Mouse (Mus musculus) neutrophil, adult 5-6 weeks (primary cell): ENCODE measurements at regions not wholly inside any gene's neighbourhood (a gene's known extent, or its start where the extent isn't known, plus 50 kb on each side); places are given as distances from the start of the nearest gene placed in this dataset.

Source experiments
- ATAC-seq: fragments of 151-379, 151-347 bp; 2 replicates; pipeline ENCODE4 v1.8.0; 2017; ENCODE audit warnings: mild to moderate bottlenecking, moderate TSS enrichment; ENCODE audit not compliant: insufficient number of reproducible peaks, poor library complexity, low FRiP score, severe bottlenecking; ENCODE audit errors: extremely low read depth

DNA sequence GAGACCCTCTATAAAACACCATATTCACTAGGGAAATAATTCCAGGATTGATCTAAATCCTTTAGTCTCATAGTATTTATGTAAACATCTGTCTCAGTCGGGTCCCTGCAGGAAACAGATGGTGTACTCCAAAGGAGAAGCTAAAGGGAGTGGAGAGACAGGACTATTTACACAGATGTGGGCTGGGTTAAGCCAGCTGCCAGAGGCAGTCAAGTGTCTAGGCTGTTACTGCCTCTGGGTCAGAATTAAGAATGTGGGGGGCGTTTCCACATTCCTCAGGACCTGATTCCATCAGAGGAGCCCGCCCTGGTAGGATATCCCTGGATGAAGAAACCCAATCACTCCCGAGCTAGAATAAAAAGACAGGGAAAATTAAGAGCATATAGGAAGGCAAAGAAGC, 380.2 kb upstream of the Auts2 start:
- no peak for ATAC-seq

DNA sequence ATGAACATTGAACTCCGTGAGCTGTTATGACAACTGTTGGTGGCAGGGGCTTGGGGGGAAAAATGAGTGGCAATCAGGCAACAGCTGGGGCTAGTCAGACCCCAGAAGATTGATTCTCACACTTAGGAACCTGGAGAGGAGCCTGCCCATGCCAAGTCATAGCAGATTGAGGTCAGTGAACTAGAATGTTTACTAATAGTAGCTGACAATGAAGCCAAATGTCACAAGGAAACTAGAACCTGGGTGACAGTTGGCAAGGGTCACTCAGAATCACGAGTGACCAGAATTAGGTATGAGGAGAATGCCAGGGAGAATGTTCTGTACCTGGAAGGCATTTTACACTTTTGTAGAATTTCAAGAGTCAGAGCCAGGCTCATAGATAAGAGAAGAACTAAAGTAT, 365.9 kb upstream of the Auts2 start:
- ATAC-seq: no peak

DNA sequence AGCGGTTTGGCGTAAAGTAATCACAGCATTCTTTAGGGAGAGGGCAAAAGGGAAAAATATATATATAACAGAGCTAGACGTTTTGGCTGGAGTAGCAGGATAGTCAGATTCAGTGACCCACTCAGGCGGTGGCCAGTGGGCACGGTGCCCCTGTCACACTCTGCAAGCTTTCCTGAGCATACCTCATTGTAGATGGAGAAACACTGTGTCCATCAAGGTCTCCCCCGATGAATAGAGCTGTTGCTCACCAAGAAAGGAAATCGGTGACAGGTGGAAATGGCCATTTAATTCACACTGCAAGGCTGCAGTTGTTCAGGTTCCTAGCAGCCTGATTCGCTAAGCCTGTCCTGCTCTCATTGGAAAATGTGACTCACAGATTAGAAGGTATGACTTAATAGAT, 365.1 kb upstream of the Auts2 start:
- ATAC-seq: no peak

DNA sequence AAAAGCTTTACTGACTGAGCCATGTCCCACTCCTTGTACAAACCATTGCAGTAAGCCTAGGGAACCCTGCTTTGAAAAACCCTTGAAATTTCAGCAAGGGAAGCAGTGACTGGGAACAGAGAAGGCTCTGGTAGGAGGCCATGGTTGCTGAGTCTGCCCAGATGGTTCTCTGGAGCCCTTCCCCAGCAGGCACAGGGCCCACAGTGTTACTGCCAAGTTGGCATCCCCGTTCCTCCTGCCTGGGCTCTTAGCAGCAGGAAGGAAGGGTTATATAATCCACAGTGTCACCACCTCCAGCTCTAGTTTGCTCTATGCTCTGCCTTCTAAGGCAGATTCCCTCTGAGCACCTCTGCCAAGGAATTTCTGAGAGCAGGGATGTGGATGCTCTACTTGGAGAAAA, 349.4 kb upstream of the Auts2 start:
- ATAC-seq: no peak

DNA sequence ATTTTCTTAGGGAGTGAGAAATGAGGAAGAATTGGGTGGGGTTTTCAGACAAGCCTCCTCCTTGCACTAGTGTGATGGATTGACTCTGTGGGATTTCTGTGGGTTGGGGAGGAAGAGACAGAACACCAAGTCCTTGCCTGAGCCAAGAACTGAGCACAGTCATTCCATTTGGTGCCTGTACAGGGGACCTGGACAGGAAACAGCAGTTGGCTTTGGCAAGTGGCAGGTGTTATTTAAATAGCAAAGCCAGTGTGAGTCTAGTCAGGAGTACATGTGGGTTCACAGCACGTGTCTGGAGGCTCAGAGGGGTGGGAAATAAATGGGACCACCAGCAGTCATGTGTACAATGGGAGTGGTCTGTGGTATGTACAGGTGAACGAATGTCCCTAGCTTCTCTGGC, 341.0 kb upstream of the Auts2 start:
- no peak for ATAC-seq

DNA sequence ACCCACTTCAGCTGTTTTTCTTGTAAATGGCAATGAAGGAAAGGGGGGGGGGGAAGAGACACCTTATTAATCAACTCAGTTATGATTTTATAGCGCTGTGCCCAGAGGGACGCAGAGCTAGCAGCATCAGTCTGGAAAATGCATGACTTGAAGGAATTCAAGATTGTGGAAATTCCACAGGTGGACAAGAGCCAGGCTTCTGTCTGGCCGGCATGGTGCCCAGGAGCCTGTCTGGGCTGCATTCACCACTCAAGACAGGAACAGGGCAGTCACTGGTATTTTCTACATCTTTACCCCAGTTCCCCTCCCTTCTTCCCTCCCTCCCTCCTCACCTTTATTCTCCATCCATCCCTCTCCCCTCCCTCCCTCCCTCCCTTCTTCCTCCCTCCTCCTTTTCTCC, 339.1 kb upstream of the Auts2 start:
- ATAC-seq: no peak

DNA sequence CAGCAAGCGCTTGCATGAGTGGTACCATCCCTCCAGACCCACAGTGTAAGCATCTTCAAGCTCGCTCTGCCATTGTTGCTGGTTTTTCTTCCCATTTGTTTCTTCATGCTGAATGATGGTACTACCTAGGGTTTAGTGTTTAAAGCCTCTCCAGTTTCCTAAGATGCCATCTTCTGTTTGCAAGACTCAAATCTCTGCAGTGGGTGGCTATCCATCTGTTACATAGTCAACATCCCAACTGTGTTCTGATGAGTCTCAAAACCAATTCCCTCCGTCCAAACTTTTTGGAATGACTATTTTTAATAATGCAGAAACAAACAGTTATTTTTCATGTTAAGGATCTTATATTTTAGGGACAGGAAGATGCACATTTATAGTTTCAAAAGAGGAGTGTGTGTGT, 338.0 kb upstream of the Auts2 start:
- ATAC-seq: no peak

DNA sequence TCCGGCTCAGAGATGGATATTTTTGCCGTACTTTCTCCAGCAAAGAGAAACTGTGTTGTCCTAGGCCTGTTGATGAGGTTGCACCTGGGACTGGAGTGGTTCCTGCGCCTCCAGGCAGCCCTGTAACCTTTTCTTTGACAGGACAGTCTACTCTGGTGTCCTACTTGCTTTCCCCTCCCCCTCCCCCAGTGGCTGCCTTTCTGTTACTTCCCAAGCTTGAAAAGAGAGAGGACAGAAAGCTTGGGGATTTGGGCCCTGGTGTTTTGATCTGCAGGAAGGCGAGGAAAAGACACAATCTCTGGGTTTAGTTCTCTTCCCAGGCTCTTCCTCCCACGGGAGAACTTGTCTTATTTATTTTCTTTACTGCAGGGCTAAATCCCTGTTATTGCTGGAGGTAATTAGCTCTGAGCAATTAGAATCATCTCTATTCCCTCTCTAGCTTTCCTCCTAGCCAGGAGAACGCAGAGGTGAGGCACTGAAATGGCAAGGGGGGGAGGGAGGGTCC, 333.2 kb upstream of the Auts2 start:
- no peak for ATAC-seq

DNA sequence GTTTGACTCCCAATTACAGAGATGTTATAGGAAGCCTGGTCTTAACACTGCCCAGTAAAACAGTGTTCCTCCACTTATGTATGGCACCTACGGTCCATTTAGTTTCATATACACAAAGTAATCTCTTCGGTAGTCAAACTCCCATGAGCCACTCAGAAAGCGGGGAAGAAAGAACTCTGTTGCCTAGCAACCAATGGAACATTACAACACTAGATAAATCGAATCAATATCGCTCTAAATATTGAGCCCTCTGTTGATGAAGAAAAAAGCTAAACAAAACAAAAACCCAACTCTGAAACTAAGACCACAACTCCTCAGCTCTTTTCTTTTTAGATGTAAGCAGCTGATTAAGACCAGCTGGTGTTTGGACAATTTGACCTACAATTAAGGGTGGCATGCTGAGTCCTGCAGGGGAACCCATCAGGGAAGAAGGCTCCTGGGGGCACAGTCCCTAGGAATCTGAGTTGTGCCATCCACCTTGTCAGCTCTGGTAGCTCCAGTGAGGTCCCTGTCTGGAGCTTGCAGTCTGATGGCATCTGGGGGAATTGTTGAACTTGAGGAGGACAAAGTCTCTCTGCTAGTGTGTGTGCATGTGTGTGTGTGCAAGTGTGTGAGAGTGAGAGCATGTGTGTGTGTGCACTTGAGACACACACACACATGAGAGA, 315.8 kb upstream of the Auts2 start:
- no peak for ATAC-seq

DNA sequence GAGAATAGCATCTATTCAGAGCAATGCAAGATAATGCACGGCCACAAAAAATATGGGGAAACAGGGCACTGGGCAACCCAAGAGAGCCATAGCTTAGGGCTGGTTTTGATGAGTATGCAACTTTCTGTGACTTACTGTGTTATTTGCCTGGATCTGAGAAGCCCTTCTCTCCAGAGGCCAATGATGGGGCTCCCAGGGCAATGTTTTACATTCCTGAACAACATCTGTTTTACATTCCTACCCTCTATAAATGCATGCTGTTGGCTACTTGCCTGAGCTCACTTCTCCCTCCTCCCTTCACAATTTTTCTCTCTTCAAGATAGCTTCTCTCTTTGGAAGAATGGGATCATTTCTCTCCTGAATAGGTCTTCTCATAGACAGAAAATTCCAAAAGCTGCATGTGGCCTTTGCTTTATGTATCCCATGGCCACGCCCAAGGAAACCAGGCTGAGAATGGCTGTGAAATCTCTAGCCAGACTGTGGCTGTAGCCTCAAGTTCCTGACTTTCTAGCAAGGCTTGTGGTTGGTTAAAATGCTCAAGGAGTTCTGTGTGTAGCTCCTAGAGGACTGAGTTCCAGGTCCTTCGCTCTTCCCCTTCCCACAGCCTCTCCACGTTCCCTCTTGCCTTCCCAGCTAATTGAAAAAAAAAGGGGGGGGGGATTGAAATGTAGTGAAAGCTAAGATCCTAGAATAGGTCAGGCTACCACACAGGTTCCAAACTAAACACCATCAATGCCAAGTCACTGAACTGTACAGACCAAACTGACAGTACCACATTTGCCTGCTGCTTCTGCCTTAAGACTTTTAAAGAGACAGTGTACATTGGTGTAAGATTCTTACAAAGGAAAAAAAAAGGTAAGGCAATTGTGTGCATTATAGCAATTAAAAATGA, 312.7 kb upstream of the Auts2 start:
- no peak for ATAC-seq

DNA sequence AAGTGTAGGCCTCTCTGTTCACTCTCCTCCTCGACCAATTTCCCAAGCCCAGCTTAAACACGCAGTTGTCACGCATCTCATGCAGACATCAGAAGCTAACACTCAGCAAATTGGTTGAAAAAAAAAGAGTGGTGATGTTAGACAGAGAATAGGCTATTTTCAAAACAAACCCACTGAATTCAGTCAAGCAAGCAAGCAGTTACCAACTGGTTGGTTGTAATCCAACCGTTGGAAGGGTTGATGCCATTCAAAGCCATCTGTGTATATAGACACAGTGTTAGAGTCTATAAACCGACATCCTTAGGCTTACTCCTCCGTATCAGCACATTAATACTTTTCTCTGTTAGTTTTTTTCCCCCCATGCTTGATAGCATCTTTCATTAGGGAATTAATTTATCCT, 307.6 kb upstream of the Auts2 start:
- ATAC-seq: no peak

DNA sequence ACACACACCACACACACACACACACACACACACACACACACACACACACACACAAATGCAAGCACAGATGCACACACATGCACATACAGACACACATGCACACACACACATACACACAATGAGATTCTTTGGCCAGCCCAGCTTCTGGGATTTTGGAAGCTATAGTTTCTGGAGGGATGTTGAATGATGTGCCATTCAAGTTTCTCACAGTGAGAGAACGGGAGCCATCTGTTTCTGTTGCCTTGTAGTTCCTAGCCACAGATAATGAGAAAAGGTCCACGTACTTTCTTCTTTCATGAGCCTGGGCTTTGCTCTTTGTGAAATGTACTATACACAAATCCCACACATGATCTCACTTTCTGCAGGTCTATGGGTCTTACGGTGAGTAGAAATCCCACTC, 304.9 kb upstream of the Auts2 start:
- ATAC-seq: no peak

DNA sequence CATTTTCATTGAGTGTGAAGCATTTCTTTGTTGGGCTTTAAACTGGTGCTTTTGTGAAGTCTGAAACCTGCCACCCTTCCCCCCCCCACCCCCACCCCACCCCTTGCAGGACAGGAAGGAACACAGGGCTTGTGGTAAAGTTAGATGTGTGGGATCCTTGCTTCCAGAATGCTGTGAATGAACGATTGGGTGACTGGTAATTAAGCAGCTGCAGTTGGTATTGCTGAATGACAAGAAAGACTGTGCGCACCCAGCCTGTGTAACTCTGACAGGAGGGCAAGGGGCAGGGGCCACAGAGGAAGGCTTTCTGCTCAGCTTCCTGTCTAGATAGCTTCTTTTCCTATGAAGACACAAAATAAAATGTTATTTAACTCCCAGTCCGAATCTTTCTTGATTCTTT, 300.1 kb upstream of the Auts2 start:
- ATAC-seq: no peak

DNA sequence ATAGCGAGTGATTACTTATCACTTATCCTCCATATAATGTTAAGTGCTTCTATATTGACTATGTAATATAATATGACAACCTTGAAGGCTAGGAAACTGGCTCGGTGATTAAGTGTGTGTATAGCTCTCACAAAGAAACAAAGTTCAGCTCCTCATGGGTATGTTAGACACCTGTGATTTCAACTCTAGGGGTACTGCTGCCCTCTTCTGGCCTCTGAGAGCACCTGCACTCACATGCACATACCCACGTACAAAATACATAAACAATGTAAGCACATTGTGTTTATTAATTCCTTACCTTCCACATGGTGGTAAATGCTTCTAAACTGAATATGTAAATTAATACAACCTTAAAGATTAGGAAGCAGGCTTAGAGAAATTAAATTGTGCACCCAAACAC, 298.6 kb upstream of the Auts2 start:
- no peak for ATAC-seq

DNA sequence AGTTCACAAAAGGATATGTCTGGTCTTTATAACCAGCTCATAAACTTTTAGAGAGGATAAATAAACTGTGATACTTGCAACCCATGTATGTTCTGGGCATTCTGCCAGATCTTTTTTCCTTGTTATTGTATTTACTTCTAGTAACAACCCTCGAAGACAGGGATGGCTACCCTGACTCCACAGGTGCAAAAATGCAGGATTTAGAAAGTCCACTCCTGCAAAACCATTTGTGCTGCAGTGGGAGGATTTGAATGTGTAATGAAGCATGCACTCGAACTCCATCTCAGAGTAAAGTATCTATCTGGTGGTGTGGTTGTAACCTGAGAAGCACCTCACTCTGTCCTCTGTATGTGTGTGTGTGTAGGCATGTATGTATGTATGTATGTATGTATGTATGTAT, 294.3 kb upstream of the Auts2 start:
- ATAC-seq: no peak

DNA sequence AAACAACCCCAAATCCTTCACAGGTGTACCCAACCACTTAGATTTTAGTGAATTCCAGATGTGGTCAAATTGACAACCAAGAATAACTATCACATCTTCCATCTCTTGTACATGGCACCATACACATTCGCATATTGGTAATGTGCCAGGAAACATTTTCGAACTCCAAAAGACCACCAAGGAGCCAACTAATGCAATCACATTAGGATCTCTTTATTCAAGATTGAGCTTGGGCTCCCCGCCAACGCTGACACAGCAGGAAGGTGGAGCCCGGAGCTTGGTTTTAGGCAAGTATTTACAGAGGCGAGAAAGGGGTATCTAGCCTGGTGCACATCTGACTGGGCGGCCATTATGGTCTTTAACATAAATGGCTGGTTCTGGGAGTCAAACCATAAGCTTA, 285.8 kb upstream of the Auts2 start:
- ATAC-seq: no peak

DNA sequence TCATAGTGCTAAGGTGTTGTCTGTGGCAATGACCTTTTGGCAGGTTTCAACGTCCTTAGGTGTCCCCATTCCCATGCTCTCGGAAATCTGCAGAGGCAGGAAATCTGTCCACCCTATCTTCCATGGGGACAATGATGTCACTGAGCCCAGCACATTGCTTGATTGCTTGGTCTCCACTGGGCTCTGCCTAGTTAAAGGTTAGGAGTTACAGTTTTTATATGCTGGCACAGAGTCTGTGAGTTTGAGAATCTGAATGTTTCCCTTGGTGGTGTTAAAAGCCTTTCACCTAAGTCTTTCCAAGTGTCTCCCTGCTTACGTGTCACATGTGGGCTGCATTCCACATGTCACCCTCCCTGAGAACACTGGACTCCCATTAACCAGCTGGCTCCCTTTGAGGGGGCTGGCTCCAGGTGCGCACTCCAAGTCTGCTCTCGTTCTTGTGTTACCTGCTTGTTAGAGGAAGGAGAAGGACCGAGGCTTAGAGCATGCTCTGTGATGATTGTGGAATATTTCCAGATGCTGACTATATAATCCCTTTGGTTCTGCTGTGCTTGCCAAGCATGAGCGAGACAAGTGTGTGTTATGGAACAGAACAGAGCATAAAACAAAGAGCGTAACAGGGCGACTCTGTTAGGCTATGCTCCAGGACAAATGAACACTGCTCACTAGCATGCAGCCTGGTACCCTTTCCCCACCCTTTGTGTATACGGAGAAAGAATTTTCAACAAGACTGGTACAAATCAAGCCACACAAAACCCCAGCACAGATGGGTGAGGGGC, 284.6 kb upstream of the Auts2 start:
- no peak for ATAC-seq

DNA sequence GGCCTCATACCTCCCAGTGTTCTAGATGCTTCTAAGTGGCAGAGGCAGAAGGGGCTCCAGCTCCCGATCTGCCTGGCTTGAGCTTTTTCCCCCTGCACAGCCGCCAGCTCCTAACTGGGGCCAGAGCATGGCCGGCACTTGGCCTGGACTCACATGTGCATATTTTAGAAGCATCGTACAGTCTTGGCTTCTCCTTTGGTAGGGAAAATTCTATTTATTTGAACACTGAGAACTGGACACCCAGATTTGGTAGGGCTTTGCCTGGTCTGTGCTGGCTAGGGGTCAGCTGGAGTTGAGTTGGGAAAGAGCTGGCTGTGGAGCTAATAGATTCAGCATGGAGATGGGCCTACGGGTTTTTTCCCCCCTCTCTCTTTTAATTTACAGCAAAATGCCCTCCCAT, 282.9 kb upstream of the Auts2 start:
- ATAC-seq: no peak

DNA sequence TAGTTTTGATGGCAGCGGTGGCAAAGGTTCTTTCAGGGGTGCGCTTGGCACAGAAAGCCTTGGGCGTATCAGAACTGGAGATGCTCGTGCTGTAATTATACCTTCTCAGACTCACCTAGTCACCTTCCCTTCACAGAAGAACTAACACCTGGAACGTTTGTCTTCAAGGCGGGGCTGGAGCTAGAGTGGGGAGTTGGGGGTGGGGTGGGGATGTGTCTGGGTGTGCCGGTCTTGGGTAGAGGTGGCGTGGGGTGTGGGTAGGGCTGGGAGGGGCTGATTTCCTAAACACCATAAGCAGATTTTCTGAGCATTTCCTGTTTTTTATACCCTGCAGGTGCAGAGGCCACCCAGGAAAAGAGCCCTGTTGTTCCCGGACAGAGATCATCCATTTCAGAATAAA, 274.5 kb upstream of the Auts2 start:
- ATAC-seq: no peak

DNA sequence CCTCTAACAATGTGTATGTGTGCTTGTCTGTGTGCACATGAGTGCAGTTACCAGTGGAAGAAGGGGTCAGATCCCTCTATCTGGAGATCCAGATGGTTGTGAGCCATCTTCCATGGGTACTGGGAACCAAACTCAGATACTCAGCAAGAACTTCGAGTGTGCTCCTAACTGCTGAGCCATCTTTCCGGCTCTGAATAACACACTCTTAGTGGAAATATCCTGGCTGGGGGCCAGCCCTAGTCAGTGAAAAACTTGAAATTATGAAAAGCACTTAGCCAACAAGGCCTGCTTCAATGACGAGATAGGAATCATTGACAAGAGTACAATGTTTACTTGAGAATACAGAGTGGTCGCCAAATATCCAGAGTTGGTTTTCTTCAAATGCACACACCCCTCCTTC, 266.0 kb upstream of the Auts2 start:
- no peak for ATAC-seq
